Mouse (Mus musculus) liver, adult 2 months (tissue): ENCODE measurements at regions not wholly inside any gene's neighbourhood (a gene's known extent, or its start where the extent isn't known, plus 50 kb on each side); places are given as distances from the start of the nearest gene placed in this dataset.

ENCODE experiments used
- CTCF ChIP-seq: fragments of 200-500 bp; IDR thresholded peaks from 2 replicates; pipeline ENCODE4 v1.5.1; 2011; ENCODE audit warnings: low read depth, low read length, control low read depth
- POLR2A ChIP-seq: fragments of 200-500 bp; IDR thresholded peaks from 2 replicates; pipeline ENCODE4 v1.6.1; 2011; ENCODE audit warnings: low read length, control low read depth; ENCODE audit not compliant: insufficient read depth; ENCODE audit errors: extremely low read depth

- TF ChIP-seq CTCF (no peak), POLR2A (no peak)
Measured at GRCm38 (mm10) chr5:56207877-56208276, 1509.9 kb upstream of the Pcdh7 start.
